Comparison of ENCODE assay signal across 17 mouse cellular contexts in the genomic region with DNA sequence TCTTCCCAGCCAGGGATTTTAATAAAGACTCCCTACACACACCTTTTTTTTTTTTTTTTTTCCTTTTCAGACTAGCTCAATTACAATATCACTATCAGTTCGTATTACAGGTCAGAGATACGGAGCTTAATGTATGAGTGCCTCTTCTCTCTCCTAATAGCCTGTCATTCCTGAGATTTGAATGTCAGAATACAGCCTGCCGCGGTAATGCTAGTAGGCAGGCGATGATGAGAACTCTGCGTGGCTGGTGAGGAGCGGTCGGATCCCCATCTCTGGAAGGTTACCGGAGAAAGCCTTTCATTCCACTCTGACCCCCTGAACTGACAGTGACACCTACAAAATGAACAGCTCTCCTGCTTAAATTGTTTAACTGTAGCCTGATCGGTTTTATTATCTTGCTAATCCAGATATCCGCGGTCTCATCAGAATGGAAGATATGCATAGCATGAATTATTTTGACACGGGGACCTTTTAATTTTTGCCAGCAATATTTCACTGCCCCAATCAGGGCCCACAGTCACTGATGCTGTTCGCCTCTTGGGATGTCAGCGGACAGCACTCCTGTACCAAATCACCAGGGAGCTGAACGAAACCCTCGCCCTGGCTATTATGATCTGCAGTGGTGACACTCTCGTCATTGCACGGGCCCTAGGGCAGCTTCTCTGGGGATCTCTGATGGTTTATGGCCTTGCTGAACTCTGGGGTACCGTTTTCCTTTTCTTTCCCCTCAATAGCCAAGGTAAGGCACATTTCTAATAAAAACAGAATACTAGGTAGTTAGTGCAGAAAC.
DNase-seq lines count a peak whose midpoint lies in the region; ATAC-seq and TF ChIP-seq lines count a peak whose summit lies in the region.
"Had no signal": no experiment of that assay in that cellular context is flagged by ENCODE, and none has a peak within 500 bp of the region (broad histone marks: within the 10 kb centered on the region; RNA-seq: fewer than 3 reads in every experiment).

No protein-coding gene starts in this region.

- peak overlapping the region; percentile 19 for H3K4me2 ChIP-seq in midbrain, embryonic 13.5 days (replicated peaks)
- H3K4me2 ChIP-seq in hindbrain, embryonic 15.5 days = peak overlapping the region; percentile 10
- H3K4me2 ChIP-seq in midbrain, postnatal 0 days (ENCODE audit: low read depth, low read length, poor library complexity, severe bottlenecking) = peak overlapping the region; percentile 20; the same call in 1 of the 2 replicates
- no peak overlapping the region for H3K4me2 ChIP-seq in lung, postnatal 0 days (replicated peaks; ENCODE audit: low read depth, low read length)
- H3K4me2 ChIP-seq: embryonic facial prominence, embryonic 12.5 days; forebrain, embryonic 12.5 days had no signal

- DNase-seq in midbrain, embryonic 10.5 days (ENCODE audit: low spot score) = no peak
- no peak for DNase-seq in midbrain, postnatal 0 days (ENCODE audit: low spot score)
- no peak for DNase-seq in lung, postnatal 0 days (ENCODE audit: low spot score)
- DNase-seq in gastrocnemius, adult 8-10 months (ENCODE audit: low spot score in 2 of 2) = no peak
- no peak for DNase-seq in natural killer cell, adult 2 months (ENCODE audit: low spot score in 2 of 2)
- DNase-seq: cerebellum, adult 18-20 months; cerebellum, postnatal 14 days; gastrocnemius, postnatal 36 days; kidney, adult 8-10 months; kidney, postnatal 10 days; lung, postnatal 10 days; right cerebral cortex, postnatal 14 days had no signal

- ATAC-seq in midbrain, embryonic 13.5 days = peak; percentile 61
- 0 out of 2 replicates have a peak, but pooled peaks have one; percentile 61 for ATAC-seq in hindbrain, embryonic 15.5 days (ENCODE audit: low FRiP score, low read depth)
- 0 out of 2 replicates have a peak, but pooled peaks have one; percentile 41 for ATAC-seq in midbrain, postnatal 0 days (ENCODE audit: low FRiP score)
- ATAC-seq in lung, postnatal 0 days = no peak

- TF ChIP-seq EP300 in lung, postnatal 0 days (IDR thresholded peaks at IDR 0.05) = no peak

- 64% methylated on average over 20 of the region's 20 CpGs for WGBS in midbrain, embryonic 13.5 days
- WGBS in midbrain, embryonic 10.5 days = 89% methylated on average over 20 of the region's 20 CpGs
- WGBS in hindbrain, embryonic 15.5 days = 63% methylated on average over 20 of the region's 20 CpGs
- WGBS in midbrain, postnatal 0 days = 58% methylated on average over 20 of the region's 20 CpGs
- 76% methylated on average over 20 of the region's 20 CpGs for WGBS in lung, postnatal 0 days

- no peak overlapping the region for H3K4me3 ChIP-seq in midbrain, embryonic 13.5 days (replicated peaks)
- H3K4me3 ChIP-seq in midbrain, embryonic 10.5 days = no peak overlapping the region
- H3K4me3 ChIP-seq in hindbrain, embryonic 15.5 days = no peak overlapping the region
- 0 out of 2 replicates have a peak overlapping the region, but pooled peaks have one; percentile 0 for H3K4me3 ChIP-seq in midbrain, postnatal 0 days (ENCODE audit: low read depth, low read length)
- H3K4me3 ChIP-seq in lung, postnatal 0 days (ENCODE audit: low read depth, low read length) = no peak overlapping the region
- H3K4me3 ChIP-seq: embryonic facial prominence, embryonic 12.5 days; erythroblast, embryonic 14.5 days; forebrain, embryonic 12.5 days had no signal

- H3K4me1 ChIP-seq in midbrain, embryonic 13.5 days (replicated peaks) = peaks cover 12% of the 10 kb centered on the region; the same call in 1 of the 2 replicates
- H3K4me1 ChIP-seq in midbrain, embryonic 10.5 days = no peaks in the 10 kb centered on the region
- peaks cover 4% of the 10 kb centered on the region; the same call in 1 of the 2 replicates for H3K4me1 ChIP-seq in hindbrain, embryonic 15.5 days (replicated peaks)
- no peaks in the 10 kb centered on the region for H3K4me1 ChIP-seq in midbrain, postnatal 0 days (ENCODE audit: insufficient read depth, low read length)
- no peaks in the 10 kb centered on the region; the same call in 1 of the 2 replicates for H3K4me1 ChIP-seq in lung, postnatal 0 days (ENCODE audit: insufficient read depth, low read depth, low read length)
- H3K4me1 ChIP-seq: embryonic facial prominence, embryonic 12.5 days; forebrain, embryonic 12.5 days had no signal

- H3K9me3 ChIP-seq in midbrain, embryonic 13.5 days = no peaks in the 10 kb centered on the region
- H3K9me3 ChIP-seq in midbrain, embryonic 10.5 days (replicated peaks) = no peaks in the 10 kb centered on the region
- no peaks in the 10 kb centered on the region for H3K9me3 ChIP-seq in hindbrain, embryonic 15.5 days
- no peaks in the 10 kb centered on the region for H3K9me3 ChIP-seq in midbrain, postnatal 0 days (ENCODE audit: low read length)
- H3K9me3 ChIP-seq in lung, postnatal 0 days (ENCODE audit: low read length) = no peaks in the 10 kb centered on the region
- H3K9me3 ChIP-seq: embryonic facial prominence, embryonic 12.5 days; forebrain, embryonic 12.5 days had no signal

- H3K27me3 ChIP-seq in midbrain, embryonic 13.5 days = no peaks in the 10 kb centered on the region
- H3K27me3 ChIP-seq in midbrain, embryonic 10.5 days (ENCODE audit: low read depth, poor library complexity, severe bottlenecking) = no peaks in the 10 kb centered on the region
- H3K27me3 ChIP-seq in hindbrain, embryonic 15.5 days = no peaks in the 10 kb centered on the region
- H3K27me3 ChIP-seq in midbrain, postnatal 0 days (ENCODE audit: insufficient read depth, low read length) = no peaks in the 10 kb centered on the region
- H3K27me3 ChIP-seq in lung, postnatal 0 days (replicated peaks; ENCODE audit: insufficient read depth, low read length) = no peaks in the 10 kb centered on the region
- H3K27me3 ChIP-seq: embryonic facial prominence, embryonic 12.5 days; forebrain, embryonic 12.5 days had no signal

- no peaks in the 10 kb centered on the region for H3K36me3 ChIP-seq in midbrain, embryonic 13.5 days
- H3K36me3 ChIP-seq in midbrain, embryonic 10.5 days = no peaks in the 10 kb centered on the region
- H3K36me3 ChIP-seq in hindbrain, embryonic 15.5 days = no peaks in the 10 kb centered on the region
- H3K36me3 ChIP-seq in midbrain, postnatal 0 days (ENCODE audit: insufficient read depth, low read length) = no peaks in the 10 kb centered on the region
- no peaks in the 10 kb centered on the region for H3K36me3 ChIP-seq in lung, postnatal 0 days (ENCODE audit: insufficient read depth, low read length)
- H3K36me3 ChIP-seq: embryonic facial prominence, embryonic 12.5 days; forebrain, embryonic 12.5 days had no signal

- no peak overlapping the region for H3K9ac ChIP-seq in midbrain, embryonic 13.5 days (replicated peaks)
- no peak overlapping the region for H3K9ac ChIP-seq in hindbrain, embryonic 15.5 days
- no peak overlapping the region for H3K9ac ChIP-seq in midbrain, postnatal 0 days (replicated peaks; ENCODE audit: low read length, poor library complexity, severe bottlenecking)
- no peak overlapping the region for H3K9ac ChIP-seq in lung, postnatal 0 days (replicated peaks; ENCODE audit: low read depth)
- H3K9ac ChIP-seq: embryonic facial prominence, embryonic 12.5 days; forebrain, embryonic 12.5 days had no signal

- TF ChIP-seq CTCF in midbrain, postnatal 0 days (IDR thresholded peaks at IDR 0.05) = no peak
- TF ChIP-seq CTCF in lung, postnatal 0 days (IDR thresholded peaks at IDR 0.05) = no peak

- H3K27ac ChIP-seq in midbrain, embryonic 13.5 days = no peak overlapping the region
- H3K27ac ChIP-seq in midbrain, embryonic 10.5 days (replicated peaks) = no peak overlapping the region
- H3K27ac ChIP-seq in hindbrain, embryonic 15.5 days (replicated peaks) = no peak overlapping the region
- H3K27ac ChIP-seq in midbrain, postnatal 0 days (ENCODE audit: low read depth, low read length) = no peak overlapping the region
- H3K27ac ChIP-seq in lung, postnatal 0 days (ENCODE audit: low read length) = no peak overlapping the region
- H3K27ac ChIP-seq: embryonic facial prominence, embryonic 12.5 days; forebrain, embryonic 12.5 days had no signal
